Mouse (Mus musculus): ENCODE results near the gene Prr23a1.
"Not testable (repeated sequence)": the region's sequence is repeated elsewhere in the genome, so short reads cannot be mapped to it uniquely, and the experiment has no call there.

DNA sequence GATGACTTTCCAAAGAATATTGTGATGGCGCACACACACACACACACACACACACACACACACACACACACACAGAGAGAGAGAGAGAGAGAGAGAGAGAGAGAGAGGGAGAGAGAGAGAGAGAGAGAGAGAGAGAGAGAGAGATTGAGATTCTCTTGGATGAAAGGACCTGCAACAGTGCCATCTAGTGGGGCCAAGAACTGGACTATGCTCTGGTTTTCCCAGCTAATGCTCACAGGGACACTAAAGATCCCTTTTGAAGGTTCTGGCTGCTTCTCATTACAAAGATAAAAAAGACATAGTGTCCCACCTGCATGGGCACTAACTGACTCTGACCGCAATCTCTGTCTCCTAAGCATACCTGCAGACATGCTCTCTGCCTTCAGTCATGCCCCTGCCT lies 32.8 kb upstream of the Prr23a1 start:
- not testable (repeated sequence) for TF ChIP-seq CTCF (IDR thresholded peaks at IDR 0.05; ENCODE audit: borderline replicate concordance, control insufficient read depth, extremely low read depth, insufficient read depth, low read length, poor library complexity); POLR2A (IDR thresholded peaks at IDR 0.05; ENCODE audit: control insufficient read depth, extremely low read depth, insufficient read depth, low read length, poor library complexity)

Measured in thymus, adult 2 months (tissue).